Mouse (Mus musculus): ENCODE data around the gene Stk10. TPM values are rescaled to one million over a fixed set of nuclear protein-coding genes. Genes with fewer than 3 reads are reported as not detected.
"Not testable (repeated sequence)": the region's sequence is repeated elsewhere in the genome, so short reads cannot be mapped to it uniquely, and the experiment has no call there.

Stk10 gene
- polyA plus RNA-seq, 1 experiment from 2014 or later: 2.2 TPM

- H3K36me3 ChIP-seq (ENCODE audit: control insufficient read depth, insufficient read depth, low read length): peaks cover 31% of the 10 kb centered on the region
- not testable (repeated sequence) for H3K9ac ChIP-seq (ENCODE audit: low read length); H3K4me3 ChIP-seq (ENCODE audit: control insufficient read depth in 1 of 2, insufficient read depth in 1 of 2, low read depth in 1 of 2, low read length in 2 of 2); ATAC-seq (ENCODE audit: insufficient number of reproducible peaks, insufficient read depth, low FRiP score, low read depth); H3K4me1 ChIP-seq (ENCODE audit: control insufficient read depth in 2 of 2, insufficient read depth in 2 of 2, low read length in 2 of 2); H3K27ac ChIP-seq (replicated peaks in 1 of 2; ENCODE audit: control insufficient read depth in 1 of 2, insufficient read depth in 1 of 2, low read depth in 2 of 2, low read length in 2 of 2); H3K4me2 ChIP-seq (ENCODE audit: low read length); H3K27me3 ChIP-seq (ENCODE audit: control insufficient read depth, insufficient read depth, low read length); H3K9me3 ChIP-seq (ENCODE audit: control insufficient read depth, low read length)
- 96% methylated on average over 5 of the region's 5 CpGs for WGBS
These were observed 18.3 kb upstream of the Stk10 start for GRCm38 (mm10) chr11:32514853-32515252.

DNA sequence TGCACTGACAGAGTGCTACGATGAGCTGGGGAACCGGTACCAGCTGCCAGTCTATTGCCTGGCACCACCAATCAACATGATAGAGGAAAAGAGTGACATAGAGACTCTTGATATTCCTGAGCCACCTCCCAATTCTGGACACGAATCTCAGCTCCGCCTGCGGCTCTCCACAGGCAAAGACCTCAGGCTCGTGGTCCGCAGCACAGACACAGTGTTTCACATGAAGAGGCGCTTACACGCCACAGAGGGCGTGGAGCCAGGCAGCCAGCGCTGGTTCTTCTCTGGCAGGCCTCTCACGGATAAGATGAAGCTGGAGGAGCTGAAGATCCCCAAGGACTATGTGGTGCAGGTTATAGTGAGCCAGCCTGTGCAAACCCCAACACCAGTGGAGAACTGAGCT lies 17.0 kb upstream of the Stk10 start:
- 86% methylated on average over 12 of the region's 12 CpGs for WGBS
- H3K4me3 ChIP-seq (ENCODE audit: control insufficient read depth in 1 of 2, insufficient read depth in 1 of 2, low read depth in 1 of 2, low read length in 2 of 2): no peak overlapping the region
- no peak overlapping the region for H3K9ac ChIP-seq (ENCODE audit: low read length)
- H3K9me3 ChIP-seq (ENCODE audit: control insufficient read depth, low read length): no peaks in the 10 kb centered on the region
- H3K4me1 ChIP-seq (ENCODE audit: control insufficient read depth in 2 of 2, insufficient read depth in 2 of 2, low read length in 2 of 2): peaks cover 0 to 2% of the 10 kb centered on the region in 2 experiments; a peak in 1 of 4 replicates
- ATAC-seq (ENCODE audit: insufficient number of reproducible peaks, insufficient read depth, low FRiP score, low read depth): no peak
- no peak overlapping the region for H3K4me2 ChIP-seq (ENCODE audit: low read length)
- H3K27me3 ChIP-seq (ENCODE audit: control insufficient read depth, insufficient read depth, low read length): no peaks in the 10 kb centered on the region
- H3K27ac ChIP-seq (replicated peaks in 1 of 2; ENCODE audit: control insufficient read depth in 1 of 2, insufficient read depth in 1 of 2, low read depth in 2 of 2, low read length in 2 of 2): no peak overlapping the region
- peaks cover 33% of the 10 kb centered on the region for H3K36me3 ChIP-seq (ENCODE audit: control insufficient read depth, insufficient read depth, low read length)

- no peak overlapping the region for H3K4me2 ChIP-seq (ENCODE audit: low read length)
- WGBS: 82% methylated on average over 8 of the region's 8 CpGs
- ATAC-seq (ENCODE audit: insufficient number of reproducible peaks, insufficient read depth, low FRiP score, low read depth): no peak
- no peak overlapping the region for H3K4me3 ChIP-seq (ENCODE audit: control insufficient read depth in 1 of 2, insufficient read depth in 1 of 2, low read depth in 1 of 2, low read length in 2 of 2)
- no peak overlapping the region for H3K9ac ChIP-seq (ENCODE audit: low read length)
- H3K4me1 ChIP-seq (ENCODE audit: control insufficient read depth in 2 of 2, insufficient read depth in 2 of 2, low read length in 2 of 2): no peaks in the 10 kb centered on the region
- H3K27me3 ChIP-seq (ENCODE audit: control insufficient read depth, insufficient read depth, low read length): no peaks in the 10 kb centered on the region
- peaks cover 34% of the 10 kb centered on the region for H3K36me3 ChIP-seq (ENCODE audit: control insufficient read depth, insufficient read depth, low read length)
- H3K27ac ChIP-seq (replicated peaks in 1 of 2; ENCODE audit: control insufficient read depth in 1 of 2, insufficient read depth in 1 of 2, low read depth in 2 of 2, low read length in 2 of 2): no peak overlapping the region
- H3K9me3 ChIP-seq (ENCODE audit: control insufficient read depth, low read length): no peaks in the 10 kb centered on the region
These were observed 16.0 kb upstream of the Stk10 start for GRCm38 (mm10) chr11:32516916-32517712.

GRCm38 (mm10) chr11:32518770-32519169 lies 14.3 kb upstream of the Stk10 start:
- Histone ChIP-seq H3K9ac (ENCODE audit: low read length) (no peak overlapping the region), H3K4me2 (ENCODE audit: low read length) (no peak overlapping the region), H3K4me1 (ENCODE audit: control insufficient read depth in 2 of 2, insufficient read depth in 2 of 2, low read length in 2 of 2) (no peaks in the 10 kb centered on the region), H3K9me3 (ENCODE audit: control insufficient read depth, low read length) (no peaks in the 10 kb centered on the region), H3K27me3 (ENCODE audit: control insufficient read depth, insufficient read depth, low read length) (no peaks in the 10 kb centered on the region), H3K4me3 (ENCODE audit: control insufficient read depth in 1 of 2, insufficient read depth in 1 of 2, low read depth in 1 of 2, low read length in 2 of 2) (no peak overlapping the region), H3K36me3 (ENCODE audit: control insufficient read depth, insufficient read depth, low read length) (peaks cover 34% of the 10 kb centered on the region), H3K27ac (replicated peaks in 1 of 2; ENCODE audit: control insufficient read depth in 1 of 2, insufficient read depth in 1 of 2, low read depth in 2 of 2, low read length in 2 of 2) (no peak overlapping the region)
- ATAC-seq (ENCODE audit: insufficient number of reproducible peaks, insufficient read depth, low FRiP score, low read depth): no peak
- WGBS: 76% methylated on average over 4 of the region's 4 CpGs

- no peak for ATAC-seq (ENCODE audit: insufficient number of reproducible peaks, insufficient read depth, low FRiP score, low read depth)
- WGBS: 62% methylated on average over 1 of the region's 1 CpGs
These were observed 13.8 kb upstream of the Stk10 start for GRCm38 (mm10) chr11:32519354-32519753.

GRCm38 (mm10) chr11:32521246-32521645 lies 11.9 kb upstream of the Stk10 start:
- H3K9me3 ChIP-seq (ENCODE audit: control insufficient read depth, low read length): no peaks in the 10 kb centered on the region
- no peak overlapping the region for H3K4me3 ChIP-seq (ENCODE audit: control insufficient read depth in 1 of 2, insufficient read depth in 1 of 2, low read depth in 1 of 2, low read length in 2 of 2)
- 82% methylated on average over 2 of the region's 2 CpGs for WGBS
- H3K4me1 ChIP-seq (ENCODE audit: control insufficient read depth in 2 of 2, insufficient read depth in 2 of 2, low read length in 2 of 2): no peaks in the 10 kb centered on the region
- no peak overlapping the region for H3K4me2 ChIP-seq (ENCODE audit: low read length)
- no peak overlapping the region for H3K9ac ChIP-seq (ENCODE audit: low read length)
- H3K27ac ChIP-seq (replicated peaks in 1 of 2; ENCODE audit: control insufficient read depth in 1 of 2, insufficient read depth in 1 of 2, low read depth in 2 of 2, low read length in 2 of 2): no peak overlapping the region
- no peaks in the 10 kb centered on the region for H3K27me3 ChIP-seq (ENCODE audit: control insufficient read depth, insufficient read depth, low read length)
- peaks cover 31% of the 10 kb centered on the region for H3K36me3 ChIP-seq (ENCODE audit: control insufficient read depth, insufficient read depth, low read length)
- ATAC-seq (ENCODE audit: insufficient number of reproducible peaks, insufficient read depth, low FRiP score, low read depth): no peak

More at GRCm38 (mm10) chr11:32519354-32519753, 13.8 kb upstream of the Stk10 start:
- no peak overlapping the region for H3K4me3 ChIP-seq (ENCODE audit: control insufficient read depth in 1 of 2, insufficient read depth in 1 of 2, low read depth in 1 of 2, low read length in 2 of 2)
- H3K36me3 ChIP-seq (ENCODE audit: control insufficient read depth, insufficient read depth, low read length): peaks cover 34% of the 10 kb centered on the region
- H3K4me2 ChIP-seq (ENCODE audit: low read length): no peak overlapping the region
- no peaks in the 10 kb centered on the region for H3K27me3 ChIP-seq (ENCODE audit: control insufficient read depth, insufficient read depth, low read length)
- no peaks in the 10 kb centered on the region for H3K9me3 ChIP-seq (ENCODE audit: control insufficient read depth, low read length)
- H3K4me1 ChIP-seq (ENCODE audit: control insufficient read depth in 2 of 2, insufficient read depth in 2 of 2, low read length in 2 of 2): no peaks in the 10 kb centered on the region
- H3K9ac ChIP-seq (ENCODE audit: low read length): no peak overlapping the region
- no peak overlapping the region for H3K27ac ChIP-seq (replicated peaks in 1 of 2; ENCODE audit: control insufficient read depth in 1 of 2, insufficient read depth in 1 of 2, low read depth in 2 of 2, low read length in 2 of 2)

DNA sequence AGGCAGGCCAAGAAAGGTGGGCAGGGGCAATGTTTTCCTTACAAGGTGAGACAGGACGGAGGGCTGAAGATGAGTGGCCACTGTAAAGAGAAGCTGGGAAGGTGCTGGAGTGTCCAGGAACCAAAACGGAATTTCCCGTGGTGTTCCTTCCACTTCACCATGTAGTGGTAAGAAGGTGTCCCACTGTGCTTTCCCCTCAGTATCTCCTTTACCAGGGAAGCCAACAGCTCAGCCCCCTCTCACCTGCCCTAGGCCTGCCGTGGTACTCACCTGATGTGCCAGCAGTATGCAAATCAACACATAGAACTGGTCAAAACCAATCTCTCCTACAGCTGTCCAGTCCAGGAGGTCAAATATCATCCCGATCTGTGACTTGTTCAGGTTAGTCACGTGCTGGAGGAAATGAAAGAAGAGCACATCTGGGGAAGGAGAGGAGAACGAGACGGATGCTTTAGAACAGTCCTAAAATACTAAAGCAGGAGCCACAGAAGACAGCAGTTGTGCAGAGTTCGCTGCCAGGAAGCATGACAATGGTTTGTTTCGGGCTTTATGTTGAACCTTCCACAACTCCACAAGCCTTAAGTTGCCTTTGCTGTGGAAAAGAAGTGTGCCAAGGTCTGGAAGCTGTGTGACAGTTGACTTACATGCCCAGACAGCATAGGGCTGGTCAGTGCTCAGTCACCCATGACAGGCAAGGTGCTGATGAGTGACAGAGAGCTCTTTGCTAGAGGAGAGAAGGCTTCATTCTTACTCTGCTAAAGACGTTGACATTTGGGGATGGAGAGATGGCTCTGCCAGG lies 8.8 kb upstream of the Stk10 start:
- Histone ChIP-seq H3K36me3 (ENCODE audit: control insufficient read depth, insufficient read depth, low read length) (0 out of 2 replicates have a peak, but pooled peaks cover 6% of the 10 kb centered on the region), H3K9ac (ENCODE audit: low read length) (no peak overlapping the region), H3K4me1 (ENCODE audit: control insufficient read depth in 2 of 2, insufficient read depth in 2 of 2, low read length in 2 of 2) (no peaks in the 10 kb centered on the region), H3K4me2 (ENCODE audit: low read length) (no peak overlapping the region), H3K27me3 (ENCODE audit: control insufficient read depth, insufficient read depth, low read length) (no peaks in the 10 kb centered on the region), H3K4me3 (ENCODE audit: control insufficient read depth in 1 of 2, insufficient read depth in 1 of 2, low read depth in 1 of 2, low read length in 2 of 2) (no peak overlapping the region), H3K27ac (replicated peaks in 1 of 2; ENCODE audit: control insufficient read depth in 1 of 2, insufficient read depth in 1 of 2, low read depth in 2 of 2, low read length in 2 of 2) (no peak overlapping the region), H3K9me3 (ENCODE audit: control insufficient read depth, low read length) (no peaks in the 10 kb centered on the region)
- ATAC-seq (ENCODE audit: insufficient number of reproducible peaks, insufficient read depth, low FRiP score, low read depth): no peak
- WGBS: 77% methylated on average over 11 of the region's 11 CpGs
